Comparison of ENCODE assay signal across 22 mouse cellular contexts in the genomic region with DNA sequence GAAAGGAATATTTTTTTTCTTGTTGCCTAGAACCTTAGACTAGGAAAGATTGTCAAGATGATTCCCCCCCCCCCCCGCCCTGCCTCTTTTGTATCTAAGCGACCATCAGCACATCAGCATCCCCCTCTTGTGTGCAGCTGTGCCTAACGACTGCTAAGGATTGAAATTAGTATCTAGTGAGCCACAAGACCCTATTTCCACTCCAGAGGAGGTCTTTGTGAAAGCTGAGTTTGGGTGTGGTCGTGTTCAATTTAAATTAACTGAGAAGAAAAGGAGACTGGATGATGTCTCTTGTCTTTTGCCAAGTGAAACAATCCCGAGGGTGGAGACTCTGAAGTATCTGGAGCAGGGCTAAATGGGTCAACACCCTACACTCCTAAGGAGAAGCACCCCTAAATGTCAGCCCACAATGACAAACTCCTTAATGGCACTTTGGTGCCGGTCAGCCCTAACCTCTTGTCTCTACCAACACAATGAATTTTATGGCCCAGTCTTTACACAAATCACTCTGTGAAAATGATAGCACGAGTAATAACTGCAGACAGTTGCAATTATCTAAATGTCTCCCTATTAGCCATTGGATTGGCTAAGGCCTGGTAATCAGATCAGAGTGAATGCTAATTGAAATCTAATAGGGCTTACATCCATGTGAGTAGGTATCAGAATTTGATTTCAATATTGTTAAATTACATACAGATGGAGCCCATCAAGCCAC. TPM values are rescaled to one million over a fixed set of nuclear protein-coding genes. Genes with fewer than 3 reads are reported as not detected.
DNase-seq lines count a peak whose midpoint lies in the region; ATAC-seq lines count a peak whose summit lies in the region.
"Had no signal": no experiment of that assay in that cellular context is flagged by ENCODE, and none has a peak within 500 bp of the region (broad histone marks: within the 10 kb centered on the region; RNA-seq: fewer than 3 reads in every experiment).

No protein-coding gene starts in this region.

- H3K9ac ChIP-seq in forebrain, embryonic 14.5 days (ENCODE audit: low read length), result no peak overlapping the region
- H3K9ac ChIP-seq in forebrain, embryonic 11.5 days (ENCODE audit: low read length), result no peak overlapping the region
- no peak overlapping the region for H3K9ac ChIP-seq in neural tube, embryonic 12.5 days
- H3K9ac ChIP-seq in heart, embryonic 11.5 days (ENCODE audit: low read depth, low read length), result no peak overlapping the region
- H3K9ac ChIP-seq: embryonic facial prominence, embryonic 15.5 days; limb, embryonic 12.5 days; liver, embryonic 12.5 days had no signal

- 0 out of 2 replicates have a peak, but pooled peaks have one; percentile 44 for ATAC-seq in forebrain, embryonic 14.5 days
- ATAC-seq in forebrain, embryonic 11.5 days (replicated peaks; ENCODE audit: low FRiP score), result no peak
- ATAC-seq in neural tube, embryonic 12.5 days (ENCODE audit: low FRiP score, low read depth), result peak; percentile 21; the same call in 1 of the 2 replicates
- 0 out of 2 replicates have a peak, but pooled peaks have one; percentile 9 for ATAC-seq in megakaryocyte progenitor cell, adult 5-6 weeks (replicated peaks; ENCODE audit: poor library complexity)
- no peak for ATAC-seq in heart, embryonic 11.5 days (replicated peaks; ENCODE audit: insufficient number of reproducible peaks, low FRiP score, low TSS enrichment)
- ATAC-seq: liver, embryonic 12.5 days had no signal

- H3K27ac ChIP-seq in forebrain, embryonic 14.5 days (ENCODE audit: low read depth, low read length), result no peak overlapping the region
- no peak overlapping the region for H3K27ac ChIP-seq in forebrain, embryonic 11.5 days (ENCODE audit: low read depth, low read length)
- no peak overlapping the region for H3K27ac ChIP-seq in neural tube, embryonic 12.5 days
- H3K27ac ChIP-seq in heart, embryonic 11.5 days (ENCODE audit: low read depth, low read length), result no peak overlapping the region
- H3K27ac ChIP-seq: embryonic facial prominence, embryonic 15.5 days; heart, embryonic 10.5 days; limb, embryonic 12.5 days; liver, embryonic 12.5 days; midbrain, embryonic 10.5 days had no signal

- no peaks in the 10 kb centered on the region for H3K4me1 ChIP-seq in forebrain, embryonic 14.5 days (ENCODE audit: control insufficient read depth, insufficient read depth, low read length)
- no peaks in the 10 kb centered on the region for H3K4me1 ChIP-seq in forebrain, embryonic 11.5 days (replicated peaks; ENCODE audit: control insufficient read depth, insufficient read depth, low read length)
- H3K4me1 ChIP-seq in neural tube, embryonic 12.5 days, result no peaks in the 10 kb centered on the region
- H3K4me1 ChIP-seq in heart, embryonic 11.5 days (ENCODE audit: control insufficient read depth, insufficient read depth, low read length), result no peaks in the 10 kb centered on the region
- H3K4me1 ChIP-seq: embryonic facial prominence, embryonic 15.5 days; heart, embryonic 10.5 days; limb, embryonic 12.5 days; liver, embryonic 12.5 days; midbrain, embryonic 10.5 days had no signal

- intact Hi-C loops in left cerebral cortex, postnatal 14 days (cut with DNase I), result no loop called here

- no peaks in the 10 kb centered on the region for H3K9me3 ChIP-seq in forebrain, embryonic 14.5 days (replicated peaks; ENCODE audit: control insufficient read depth, low read length)
- H3K9me3 ChIP-seq in forebrain, embryonic 11.5 days (ENCODE audit: control insufficient read depth, low read length), result no peaks in the 10 kb centered on the region
- no peaks in the 10 kb centered on the region for H3K9me3 ChIP-seq in neural tube, embryonic 12.5 days
- H3K9me3 ChIP-seq in heart, embryonic 11.5 days (replicated peaks; ENCODE audit: control insufficient read depth, low read length), result no peaks in the 10 kb centered on the region
- H3K9me3 ChIP-seq: embryonic facial prominence, embryonic 15.5 days; heart, embryonic 10.5 days; limb, embryonic 12.5 days; liver, embryonic 12.5 days; midbrain, embryonic 10.5 days had no signal

- no peaks in the 10 kb centered on the region for H3K27me3 ChIP-seq in forebrain, embryonic 14.5 days (replicated peaks; ENCODE audit: control insufficient read depth, insufficient read depth, low read length)
- H3K27me3 ChIP-seq in forebrain, embryonic 11.5 days (ENCODE audit: control insufficient read depth, insufficient read depth, low read length), result no peaks in the 10 kb centered on the region
- H3K27me3 ChIP-seq in neural tube, embryonic 12.5 days (replicated peaks), result peaks cover 3% of the 10 kb centered on the region
- no peaks in the 10 kb centered on the region for H3K27me3 ChIP-seq in heart, embryonic 11.5 days (ENCODE audit: control insufficient read depth, insufficient read depth, low read length)
- H3K27me3 ChIP-seq: embryonic facial prominence, embryonic 15.5 days; limb, embryonic 12.5 days had no signal

- H3K4me2 ChIP-seq in forebrain, embryonic 14.5 days (ENCODE audit: low read length), result no peak overlapping the region
- H3K4me2 ChIP-seq in forebrain, embryonic 11.5 days (ENCODE audit: low read depth, low read length, severe bottlenecking), result no peak overlapping the region
- H3K4me2 ChIP-seq in neural tube, embryonic 12.5 days (replicated peaks), result no peak overlapping the region
- H3K4me2 ChIP-seq in heart, embryonic 11.5 days, result no peak overlapping the region
- H3K4me2 ChIP-seq: embryonic facial prominence, embryonic 15.5 days; limb, embryonic 12.5 days; liver, embryonic 12.5 days had no signal

- DNase-seq in forebrain, embryonic 14.5 days (ENCODE audit: low spot score), result no peak
- no peak for DNase-seq in forebrain, embryonic 11.5 days (ENCODE audit: low spot score)
- no peak for DNase-seq in neural tube, embryonic 10.5 days (ENCODE audit: extremely low spot score, low spot score)
- no peak for DNase-seq in embryo, embryonic 9.5 days (ENCODE audit: extremely low spot score)
- no peak for DNase-seq in left cerebral cortex, postnatal 14 days (ENCODE audit: low spot score in 2 of 2)
- DNase-seq: cerebellum, adult 9-11 months had no signal

- H3K36me3 ChIP-seq in forebrain, embryonic 14.5 days (ENCODE audit: control insufficient read depth, insufficient read depth, low read length), result no peaks in the 10 kb centered on the region
- H3K36me3 ChIP-seq in forebrain, embryonic 11.5 days (ENCODE audit: control insufficient read depth, insufficient read depth, low read length), result no peaks in the 10 kb centered on the region
- H3K36me3 ChIP-seq in neural tube, embryonic 12.5 days, result no peaks in the 10 kb centered on the region
- H3K36me3 ChIP-seq in heart, embryonic 11.5 days (ENCODE audit: control insufficient read depth, insufficient read depth, low read length), result no peaks in the 10 kb centered on the region
- H3K36me3 ChIP-seq: embryonic facial prominence, embryonic 15.5 days; heart, embryonic 10.5 days; limb, embryonic 12.5 days; liver, embryonic 12.5 days; midbrain, embryonic 10.5 days had no signal

- H3K4me3 ChIP-seq in forebrain, embryonic 14.5 days (ENCODE audit: low read depth, low read length), result no peak overlapping the region
- no peak overlapping the region for H3K4me3 ChIP-seq in forebrain, embryonic 11.5 days (ENCODE audit: low read depth, low read length)
- no peak overlapping the region for H3K4me3 ChIP-seq in neural tube, embryonic 12.5 days
- H3K4me3 ChIP-seq in heart, embryonic 11.5 days (ENCODE audit: low read depth, low read length), result no peak overlapping the region
- H3K4me3 ChIP-seq: embryonic facial prominence, embryonic 15.5 days; limb, embryonic 12.5 days; liver, embryonic 12.5 days; midbrain, embryonic 10.5 days had no signal

- WGBS in forebrain, embryonic 14.5 days, result 42% methylated on average over 7 of the region's 7 CpGs
- 45% methylated on average over 7 of the region's 7 CpGs for WGBS in forebrain, embryonic 11.5 days
- WGBS in neural tube, embryonic 12.5 days, result 20% methylated on average over 7 of the region's 7 CpGs
- WGBS in heart, embryonic 11.5 days (ENCODE audit: insufficient replicate concordance), result 64% methylated on average over 7 of the region's 7 CpGs

RNA-seq across cellular contexts. Expression of a gene that starts 13.0 kb away (rescaled TPM):
- 40.0 and 49.7 TPM in 2 replicates for polyA plus RNA-seq in forebrain, embryonic 14.5 days (2014; fragmentation: Nextera tagmentation; extraction: Ambion mirVana)
- polyA plus RNA-seq in forebrain, embryonic 11.5 days (2014; fragmentation: Nextera tagmentation; extraction: Ambion mirVana), result 40.8 and 41.2 TPM in 2 replicates
- 40.1 and 44.9 TPM in 2 replicates for polyA plus RNA-seq in neural tube, embryonic 12.5 days (2016; fragmentation: Nextera tagmentation; extraction: Ambion mirVana)
- 40.6 and 85.4 TPM in 2 replicates for total RNA-seq in megakaryocyte progenitor cell, adult 5-6 weeks (2015)
- 36.4 and 69.6 TPM in 2 replicates for total RNA-seq in megakaryocyte progenitor cell, adult 5-6 weeks (2017)
- 10 to 100 TPM; 28.3 to 46.4 TPM for total RNA-seq in left cerebral cortex, postnatal 14 days (2021)
- polyA plus RNA-seq in heart, embryonic 11.5 days (2014; fragmentation: Nextera tagmentation; extraction: Ambion mirVana), result 42.6 and 52.2 TPM in 2 replicates

RNA-seq across cellular contexts. Expression of a gene that starts 59.6 kb away (rescaled TPM):
- polyA plus RNA-seq in forebrain, embryonic 14.5 days (2014; fragmentation: Nextera tagmentation; extraction: Ambion mirVana), result not detected in 2 replicates
- polyA plus RNA-seq in forebrain, embryonic 11.5 days (2014; fragmentation: Nextera tagmentation; extraction: Ambion mirVana), result not detected in 2 replicates
- not detected in 2 replicates for polyA plus RNA-seq in neural tube, embryonic 12.5 days (2016; fragmentation: Nextera tagmentation; extraction: Ambion mirVana)
- not detected in 2 replicates for total RNA-seq in megakaryocyte progenitor cell, adult 5-6 weeks (2015)
- total RNA-seq in megakaryocyte progenitor cell, adult 5-6 weeks (2017), result not detected in 2 replicates
- total RNA-seq in left cerebral cortex, postnatal 14 days (2021), result not detected
- polyA plus RNA-seq in heart, embryonic 11.5 days (2014; fragmentation: Nextera tagmentation; extraction: Ambion mirVana), result 0.19 and 0.28 TPM in 2 replicates
- total RNA-seq: adrenal gland, postnatal 14 days; heart, postnatal 10 days; monocyte, adult 5-6 weeks; neutrophil, adult 5-6 weeks had no signal
- polyA plus RNA-seq: embryonic facial prominence, embryonic 15.5 days; heart, embryonic 10.5 days; kidney, embryonic 14.5 days; limb, embryonic 12.5 days; liver, embryonic 12.5 days; lung, adult 2 months; midbrain, embryonic 10.5 days; stomach, embryonic 16.5 days; thymus, postnatal 0 days had no signal

Comparison
In these comparisons a context has a peak if more than half of its experiments do, and no peak if none do; other contexts are left out.
1. ATAC-seq: peak in forebrain, embryonic 14.5 days (single experiment), neural tube, embryonic 12.5 days (single experiment) and megakaryocyte progenitor cell, adult 5-6 weeks (single experiment); none in forebrain, embryonic 11.5 days (single experiment) and heart, embryonic 11.5 days (single experiment).